Mouse (Mus musculus) heart, adult 2 months (tissue): Measurements from ENCODE around the gene Cyp2d10.

ENCODE experiments used
- CTCF ChIP-seq: fragments of 200-600 bp; IDR thresholded peaks from 2 replicates; pipeline ENCODE4 v1.8.1; 2022; ENCODE audit warnings: antibody characterized with exemption, mild to moderate bottlenecking, moderate library complexity
- EP300 ChIP-seq: fragments of 200-500 bp; IDR thresholded peaks from 2 replicates; pipeline ENCODE4 v1.6.1; 2011; ENCODE audit warnings: low read depth, low read length, control low read depth; ENCODE audit not compliant: insufficient read depth
- POLR2A ChIP-seq: fragments of 200-500 bp; IDR thresholded peaks from 2 replicates; pipeline ENCODE4 v1.6.1; 2011; ENCODE audit warnings: mild to moderate bottlenecking, low read depth, low read length, control low read depth; ENCODE audit not compliant: insufficient read depth

GRCm38 (mm10) chr15:82416797-82417789 is 10.1 kb upstream of the Cyp2d10 start:
- TF ChIP-seq POLR2A: peak; percentile 70; the same call in 1 of the 2 replicates
- peak; percentile 98 for TF ChIP-seq CTCF
- peak; percentile 97 for TF ChIP-seq EP300
